Comparison of ENCODE assay signal across 9 mouse cellular contexts in the genomic region with DNA sequence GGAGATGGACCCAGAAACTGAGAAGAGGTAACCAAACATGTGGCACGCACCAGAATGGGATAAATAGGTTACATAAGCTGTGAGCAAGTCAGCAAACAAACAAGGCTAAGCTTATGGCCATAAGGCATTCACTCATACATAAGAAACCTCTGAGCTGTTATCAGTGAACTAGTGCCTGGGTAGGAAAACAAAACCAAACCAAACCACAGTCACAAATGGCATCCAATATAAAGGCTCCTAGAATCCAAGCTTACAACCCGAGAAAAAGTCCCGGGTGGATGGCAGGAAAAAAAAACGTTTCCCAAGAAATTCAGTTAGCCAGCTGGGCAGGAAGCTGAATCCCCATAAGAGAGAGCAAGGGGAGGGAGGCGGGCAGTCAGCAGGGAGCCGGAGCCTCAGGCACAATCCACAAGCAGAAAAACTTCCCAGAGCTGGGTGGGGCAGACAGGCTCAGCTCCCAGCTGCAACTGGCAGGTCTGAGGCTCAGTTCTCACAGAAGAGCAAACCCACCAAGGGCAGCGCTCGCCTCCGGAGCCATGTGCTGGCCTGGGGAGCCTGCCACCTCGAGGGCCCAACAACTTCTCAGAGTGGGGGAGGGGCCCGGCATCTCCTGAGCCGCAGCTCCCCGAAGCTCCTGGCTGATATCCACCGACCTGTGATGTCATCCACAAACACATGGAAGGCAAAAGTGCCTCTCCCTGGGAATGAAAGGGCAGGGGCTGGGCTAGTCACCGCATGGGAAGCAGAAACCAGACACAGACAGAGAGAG. TPM values are rescaled to one million over a fixed set of nuclear protein-coding genes. Genes with fewer than 3 reads are reported as not detected.
A peak's percentile ranks its signal among the peaks of the same experiment; 100 is the strongest.
DNase-seq lines count a peak whose midpoint lies in the region; ATAC-seq and TF ChIP-seq lines count a peak whose summit lies in the region.
"Had no signal": no experiment of that assay in that cellular context is flagged by ENCODE, and none has a peak within 500 bp of the region (broad histone marks: within the 10 kb centered on the region; RNA-seq: fewer than 3 reads in every experiment).

No protein-coding gene starts in this region.

- H3K4me1 ChIP-seq in forebrain, embryonic 11.5 days (replicated peaks; ENCODE audit: control insufficient read depth, insufficient read depth, low read length) = peaks cover 4% of the 10 kb centered on the region; the same call in 1 of the 2 replicates
- peaks cover 7% of the 10 kb centered on the region; the same call in 1 of the 2 replicates for H3K4me1 ChIP-seq in heart, postnatal 0 days (ENCODE audit: control insufficient read depth, insufficient read depth)
- H3K4me1 ChIP-seq in lung, postnatal 0 days (ENCODE audit: insufficient read depth, low read depth, low read length) = no peaks in the 10 kb centered on the region

- H3K36me3 ChIP-seq in C2C12 (ENCODE audit: control insufficient read depth, insufficient read depth) = no peaks in the 10 kb centered on the region
- H3K36me3 ChIP-seq in forebrain, embryonic 11.5 days (ENCODE audit: control insufficient read depth, insufficient read depth, low read length) = no peaks in the 10 kb centered on the region
- no peaks in the 10 kb centered on the region for H3K36me3 ChIP-seq in heart, postnatal 0 days (replicated peaks; ENCODE audit: control insufficient read depth, insufficient read depth, low read length)
- H3K36me3 ChIP-seq in lung, postnatal 0 days (ENCODE audit: insufficient read depth, low read length) = no peaks in the 10 kb centered on the region

- H3K9ac ChIP-seq in forebrain, embryonic 11.5 days (ENCODE audit: low read length) = peak overlapping the region; percentile 40
- H3K9ac ChIP-seq in heart, postnatal 0 days (replicated peaks; ENCODE audit: low read depth, low read length) = peak overlapping the region; percentile 49
- H3K9ac ChIP-seq in lung, postnatal 0 days (replicated peaks; ENCODE audit: low read depth) = peak overlapping the region; percentile 34

- peak; percentile 56 for ATAC-seq in forebrain, embryonic 11.5 days (replicated peaks; ENCODE audit: low FRiP score)
- ATAC-seq in heart, postnatal 0 days (ENCODE audit: insufficient read depth, low read depth) = peak; percentile 85
- peak; percentile 91 for ATAC-seq in lung, postnatal 0 days

- no peak for TF ChIP-seq CTCF in C2C12 (IDR thresholded peaks at IDR 0.05; ENCODE audit: control insufficient read depth, insufficient read depth, insufficient read length)
- no peak for TF ChIP-seq CTCF in heart, postnatal 0 days (IDR thresholded peaks at IDR 0.05; ENCODE audit: low read depth)
- no peak for TF ChIP-seq CTCF in lung, postnatal 0 days (IDR thresholded peaks at IDR 0.05)

- WGBS in forebrain, embryonic 11.5 days = 4% methylated on average over 15 of the region's 15 CpGs
- 8% methylated on average over 15 of the region's 15 CpGs for WGBS in heart, postnatal 0 days
- 7% methylated on average over 15 of the region's 15 CpGs for WGBS in lung, postnatal 0 days

- no peak for TF ChIP-seq EP300 in heart, postnatal 0 days (IDR thresholded peaks at IDR 0.05; ENCODE audit: low read depth)
- no peak for TF ChIP-seq EP300 in lung, postnatal 0 days (IDR thresholded peaks at IDR 0.05)

- H3ac ChIP-seq in C2C12 (ENCODE audit: control insufficient read depth, insufficient read length, low read depth) = peak overlapping the region; percentile 56

- no peaks in the 10 kb centered on the region for H3K79me3 ChIP-seq in C2C12 (ENCODE audit: low read depth)

- peak overlapping the region; percentile 42 for H3K4me2 ChIP-seq in forebrain, embryonic 11.5 days (ENCODE audit: low read depth, low read length, severe bottlenecking)
- H3K4me2 ChIP-seq in heart, postnatal 0 days (ENCODE audit: low read depth, low read length) = peak overlapping the region; percentile 58
- H3K4me2 ChIP-seq in lung, postnatal 0 days (replicated peaks; ENCODE audit: low read depth, low read length) = peak overlapping the region; percentile 58

- no peak overlapping the region for H3K4me3 ChIP-seq in C2C12 (ENCODE audit: insufficient read depth, poor library complexity, severe bottlenecking)
- H3K4me3 ChIP-seq in forebrain, embryonic 11.5 days (ENCODE audit: low read depth, low read length) = 0 out of 2 replicates have a peak overlapping the region, but pooled peaks have one; percentile 7
- peak overlapping the region; percentile 24 for H3K4me3 ChIP-seq in heart, postnatal 0 days (ENCODE audit: low read depth, low read length)
- peak overlapping the region; percentile 24; the same call in 1 of the 2 replicates for H3K4me3 ChIP-seq in lung, postnatal 0 days (ENCODE audit: low read depth, low read length)

- no peaks in the 10 kb centered on the region for H3K79me2 ChIP-seq in C2C12 (ENCODE audit: control insufficient read depth, insufficient read depth)

- H3K9me3 ChIP-seq in forebrain, embryonic 11.5 days (ENCODE audit: control insufficient read depth, low read length) = no peaks in the 10 kb centered on the region
- H3K9me3 ChIP-seq in heart, postnatal 0 days (replicated peaks; ENCODE audit: control insufficient read depth, low read length) = no peaks in the 10 kb centered on the region
- H3K9me3 ChIP-seq in lung, postnatal 0 days (ENCODE audit: low read length) = no peaks in the 10 kb centered on the region

- peak; percentile 82 for DNase-seq in brain, adult 2 months (ENCODE audit: low read depth, low spot score)
- peak; percentile 75 for DNase-seq in forebrain, embryonic 11.5 days (ENCODE audit: low spot score)
- DNase-seq in heart, postnatal 0 days (ENCODE audit: low spot score) = peak; percentile 83
- DNase-seq in kidney, postnatal 25 days = peak; percentile 77 to 85
- peak; percentile 86 for DNase-seq in lung, postnatal 0 days (ENCODE audit: low spot score)
- DNase-seq in right cerebral cortex, postnatal 10 days (ENCODE audit: low spot score in 2 of 2) = peak; percentile 62 to 75
- DNase-seq in natural killer cell, adult 2 months (ENCODE audit: low spot score in 2 of 2) = no peak

- H3K27me3 ChIP-seq in C2C12 (ENCODE audit: control insufficient read depth, insufficient read depth, insufficient read length) = no peaks in the 10 kb centered on the region
- no peaks in the 10 kb centered on the region for H3K27me3 ChIP-seq in forebrain, embryonic 11.5 days (ENCODE audit: control insufficient read depth, insufficient read depth, low read length)
- H3K27me3 ChIP-seq in heart, postnatal 0 days (ENCODE audit: control insufficient read depth, insufficient read depth, low read length) = no peaks in the 10 kb centered on the region
- no peaks in the 10 kb centered on the region for H3K27me3 ChIP-seq in lung, postnatal 0 days (replicated peaks; ENCODE audit: insufficient read depth, low read length)

- peak overlapping the region; percentile 33; the same call in 1 of the 2 replicates for H3K27ac ChIP-seq in forebrain, embryonic 11.5 days (ENCODE audit: low read depth, low read length)
- H3K27ac ChIP-seq in heart, postnatal 0 days (ENCODE audit: low read depth) = peak overlapping the region; percentile 88
- H3K27ac ChIP-seq in lung, postnatal 0 days (ENCODE audit: low read length) = peak overlapping the region; percentile 69

TF ChIP-seq in C2C12, 6 proteins besides CTCF, POLR2A, EP300 and RAD21:
- no peak for TF ChIP-seq FOSL1 (IDR thresholded peaks at IDR 0.05; ENCODE audit: insufficient read depth, low read length, poor library complexity, severe bottlenecking)
- peak; percentile 60 for TF ChIP-seq MAX (IDR thresholded peaks at IDR 0.05)

RNA-seq across cellular contexts. Expression of a gene that starts 17.3 kb away (rescaled TPM):
- 132 TPM for polyA plus RNA-seq in C2C12 (2012; fragmentation: generic; extraction: Trizol)
- polyA plus RNA-seq in forebrain, embryonic 11.5 days (2014; fragmentation: Nextera tagmentation; extraction: Ambion mirVana) = 59.5 and 65.8 TPM in 2 replicates
- 19.3 and 32.4 TPM in 2 replicates for total RNA-seq in heart, postnatal 0 days (2014; rRNA removed; ENCODE audit: low replicate concordance)
- polyA plus RNA-seq in heart, postnatal 0 days (2015; fragmentation: Nextera tagmentation; extraction: Ambion mirVana) = 25.6 and 27.6 TPM in 2 replicates
- polyA plus RNA-seq in lung, postnatal 0 days (2015; fragmentation: Nextera tagmentation; extraction: Ambion mirVana) = 34.1 TPM in 2 replicates

RNA-seq across cellular contexts. Expression of a gene that starts 21.1 kb away (rescaled TPM):
- 9.2 TPM for polyA plus RNA-seq in C2C12 (2012; fragmentation: generic; extraction: Trizol)
- polyA plus RNA-seq in forebrain, embryonic 11.5 days (2014; fragmentation: Nextera tagmentation; extraction: Ambion mirVana) = 7.2 and 9.5 TPM in 2 replicates
- 9.3 and 11.1 TPM in 2 replicates for total RNA-seq in heart, postnatal 0 days (2014; rRNA removed; ENCODE audit: low replicate concordance)
- polyA plus RNA-seq in heart, postnatal 0 days (2015; fragmentation: Nextera tagmentation; extraction: Ambion mirVana) = 2.6 and 3.1 TPM in 2 replicates
- polyA plus RNA-seq in lung, postnatal 0 days (2015; fragmentation: Nextera tagmentation; extraction: Ambion mirVana) = 9.9 and 10.4 TPM in 2 replicates

RNA-seq across cellular contexts. Expression of a gene that starts 40.6 kb away (rescaled TPM):
- polyA plus RNA-seq in C2C12 (2012; fragmentation: generic; extraction: Trizol) = 0.13 TPM
- 0.63 TPM in 1 of 2 replicates, not detected in the other for polyA plus RNA-seq in forebrain, embryonic 11.5 days (2014; fragmentation: Nextera tagmentation; extraction: Ambion mirVana)
- not detected in 2 replicates for total RNA-seq in heart, postnatal 0 days (2014; rRNA removed; ENCODE audit: low replicate concordance)
- not detected in 2 replicates for polyA plus RNA-seq in heart, postnatal 0 days (2015; fragmentation: Nextera tagmentation; extraction: Ambion mirVana)
- 0.07 and 0.08 TPM in 2 replicates for polyA plus RNA-seq in lung, postnatal 0 days (2015; fragmentation: Nextera tagmentation; extraction: Ambion mirVana)
- total RNA-seq: left cerebral cortex, adult 8-10 months had no signal

RNA-seq across cellular contexts. Expression of a gene that starts 52.9 kb away (rescaled TPM):
- polyA plus RNA-seq in C2C12 (2012; fragmentation: generic; extraction: Trizol) = 26.9 TPM
- polyA plus RNA-seq in forebrain, embryonic 11.5 days (2014; fragmentation: Nextera tagmentation; extraction: Ambion mirVana) = 7.9 and 9.7 TPM in 2 replicates
- total RNA-seq in heart, postnatal 0 days (2014; rRNA removed; ENCODE audit: low replicate concordance) = 8.9 and 21.6 TPM in 2 replicates
- 0.42 and 0.56 TPM in 2 replicates for polyA plus RNA-seq in heart, postnatal 0 days (2015; fragmentation: Nextera tagmentation; extraction: Ambion mirVana)
- 1.6 TPM in 2 replicates for polyA plus RNA-seq in lung, postnatal 0 days (2015; fragmentation: Nextera tagmentation; extraction: Ambion mirVana)

Comparison
In these comparisons a context has a peak if more than half of its experiments do, and no peak if none do; other contexts are left out.
1. DNase-seq: peak in brain, adult 2 months (single experiment), forebrain, embryonic 11.5 days (single experiment), heart, postnatal 0 days (single experiment), kidney, postnatal 25 days (2 of 2), lung, postnatal 0 days (single experiment) and right cerebral cortex, postnatal 10 days (2 of 2); none in natural killer cell, adult 2 months (0 of 2).
2. H3K27ac ChIP-seq: peak in every context shown above with its lines; median percentile 88 in heart, postnatal 0 days; 69 in lung, postnatal 0 days; 33 in forebrain, embryonic 11.5 days.
3. Peak in every context shown above with its lines, with median percentiles within 50 percentile points of each other: ATAC-seq, H3K4me2 ChIP-seq and H3K9ac ChIP-seq.